Mouse (Mus musculus) left cerebral cortex, postnatal 10 days (tissue): ENCODE results near the gene Fam155a. TPM values are rescaled to one million over a fixed set of nuclear protein-coding genes. Genes with fewer than 3 reads are reported as not detected.

ENCODE experiments used
- DNase-seq, 2 experiments: peaks; one replicate each; pipeline ENCODE4 v3.0.0; 2021 to 2022; ENCODE audit warnings: low spot score in 2 of 2, mixed read lengths in 1 of 2; ENCODE audit errors: extremely low spot score in 1 of 2
- intact Hi-C: fragments of 180-260 bp; cut with DNase I; formaldehyde crosslinking; loops from one replicate; pipeline ENCODE4 v1.15.1; 2025
- total RNA-seq, 2 experiments: library from RNA; stranded (reverse); gene quantifications; 2 replicates each; pipeline ENCODE4 v1.2.3; 2021

The Fam155a gene
- total RNA-seq, 2 experiments from 2014 or later, result 91.8 to 105 TPM

- intact Hi-C loops, result no loop called here
- no peak for DNase-seq
Measured at GRCm38 (mm10) chr8:9545665-9546064, 225.3 kb downstream of the Fam155a start.

GRCm38 (mm10) chr8:9535730-9536372, 235.1 kb downstream of the Fam155a start:
- DNase-seq, result no peak
- intact Hi-C loops, result no loop called here

GRCm38 (mm10) chr8:9526515-9526914, 244.4 kb downstream of the Fam155a start:
- intact Hi-C loops, result no loop called here

GRCm38 (mm10) chr8:9521577-9521976, 249.4 kb downstream of the Fam155a start:
- DNase-seq, result no peak
- intact Hi-C loops, result no loop called here

More at GRCm38 (mm10) chr8:9526515-9526914, 244.4 kb downstream of the Fam155a start:
- DNase-seq, result no peak

GRCm38 (mm10) chr8:9500751-9501150, 270.2 kb downstream of the Fam155a start:
- DNase-seq, result no peak
- intact Hi-C loops, result no loop called here

- no peak for DNase-seq
- intact Hi-C loops, result no loop called here
Measured at GRCm38 (mm10) chr8:9494225-9494598, 276.7 kb downstream of the Fam155a start.

GRCm38 (mm10) chr8:9493557-9494224, 277.3 kb downstream of the Fam155a start:
- intact Hi-C loops, result no loop called here
- no peak for DNase-seq

- intact Hi-C loops, result no loop called here
Measured at GRCm38 (mm10) chr8:9482565-9482964, 288.4 kb downstream of the Fam155a start.

GRCm38 (mm10) chr8:9471290-9471689, 299.7 kb downstream of the Fam155a start:
- DNase-seq, result no peak
- intact Hi-C loops, result no loop called here

More at GRCm38 (mm10) chr8:9482565-9482964, 288.4 kb downstream of the Fam155a start:
- DNase-seq, result no peak

- intact Hi-C loops, result no loop called here
- DNase-seq, result no peak
Measured at GRCm38 (mm10) chr8:9470114-9470513, 300.8 kb downstream of the Fam155a start.

- DNase-seq, result no peak
- intact Hi-C loops, result no loop called here
Measured at GRCm38 (mm10) chr8:9461111-9461510, 309.9 kb downstream of the Fam155a start.

- intact Hi-C loops, result no loop called here
Measured at GRCm38 (mm10) chr8:9460707-9461106, 310.3 kb downstream of the Fam155a start.

GRCm38 (mm10) chr8:9458614-9459013, 312.3 kb downstream of the Fam155a start:
- intact Hi-C loops, result no loop called here
- DNase-seq, result no peak

More at GRCm38 (mm10) chr8:9460707-9461106, 310.3 kb downstream of the Fam155a start:
- DNase-seq, result no peak

- intact Hi-C loops, result no loop called here
- DNase-seq, result no peak
Measured at GRCm38 (mm10) chr8:9455138-9455537, 315.8 kb downstream of the Fam155a start.

GRCm38 (mm10) chr8:9453742-9454141, 317.2 kb downstream of the Fam155a start:
- intact Hi-C loops, result no loop called here
- no peak for DNase-seq

GRCm38 (mm10) chr8:9451543-9451942, 319.4 kb downstream of the Fam155a start:
- no peak for DNase-seq
- intact Hi-C loops, result no loop called here

GRCm38 (mm10) chr8:9448613-9449012, 322.3 kb downstream of the Fam155a start:
- intact Hi-C loops, result no loop called here
- DNase-seq, result no peak

GRCm38 (mm10) chr8:9437822-9438221, 333.1 kb downstream of the Fam155a start:
- intact Hi-C loops, result no loop called here
- no peak for DNase-seq

- DNase-seq, result peak in 1 of 2 experiments; percentile 51
- intact Hi-C loops, result no loop called here
Measured at GRCm38 (mm10) chr8:9435501-9435900, 335.5 kb downstream of the Fam155a start.

GRCm38 (mm10) chr8:9432635-9433372, 338.2 kb downstream of the Fam155a start:
- intact Hi-C loops, result no loop called here
- DNase-seq, result no peak
